In the genomic region with DNA sequence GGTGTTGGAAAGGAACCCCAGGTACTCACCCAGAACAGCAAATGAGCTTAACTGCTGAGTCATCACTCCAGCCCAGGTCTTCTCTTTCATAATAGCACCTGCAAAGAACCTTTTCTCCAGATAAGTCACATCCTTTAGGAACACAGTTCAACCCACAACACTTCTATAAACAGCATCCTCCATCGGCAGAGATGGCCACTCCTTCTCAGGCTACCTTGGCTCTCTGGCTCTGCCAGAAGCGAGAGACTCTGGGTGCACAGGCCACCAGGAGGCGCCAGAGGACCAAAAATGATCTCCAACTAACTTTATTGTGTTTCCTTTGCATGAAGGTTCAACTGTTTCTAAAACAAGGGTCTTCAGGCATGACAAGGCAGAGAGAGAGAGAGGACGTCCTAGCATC, we compare ENCODE assay signal across 8 mouse cellular contexts. TPM values are rescaled to one million over a fixed set of nuclear protein-coding genes. Genes with fewer than 3 reads are reported as not detected.
DNase-seq lines count a peak whose midpoint lies in the region; ATAC-seq lines count a peak whose summit lies in the region.

No protein-coding gene starts in this region.

- no peak overlapping the region for H3K4me2 ChIP-seq in liver, embryonic 13.5 days

- no peaks in the 10 kb centered on the region for H3K27me3 ChIP-seq in liver, embryonic 13.5 days

- DNase-seq in B cell, adult 2 months, result peak; percentile 81 to 83
- peak; percentile 89 to 93 for DNase-seq in cerebellum, postnatal 4 days (ENCODE audit: low spot score in 2 of 2)
- peak; percentile 91 for DNase-seq in gastrocnemius, postnatal 10 days
- DNase-seq in kidney, postnatal 10 days, result peak; percentile 94
- DNase-seq in liver, embryonic 13.5 days, result peak; percentile 58
- peak; percentile 93 for DNase-seq in ovary, postnatal 14 days (ENCODE audit: low spot score)
- peak; percentile 64 to 86 for DNase-seq in thymus, postnatal 10 days (ENCODE audit: low spot score in 2 of 2)

- no peaks in the 10 kb centered on the region for H3K9me3 ChIP-seq in liver, embryonic 13.5 days (replicated peaks)

- H3K4me1 ChIP-seq in liver, embryonic 13.5 days (replicated peaks), result peaks cover 11% of the 10 kb centered on the region; the same call in 1 of the 2 replicates

- peak; percentile 71 for ATAC-seq in activated CD4-positive, CD25-positive, alpha-beta regulatory T cell, adult 4 months
- no peak for ATAC-seq in liver, embryonic 13.5 days (ENCODE audit: low read depth)

- H3K27ac ChIP-seq in liver, embryonic 13.5 days, result no peak overlapping the region

- H3K9ac ChIP-seq in liver, embryonic 13.5 days, result no peak overlapping the region

- WGBS in liver, embryonic 13.5 days (ENCODE audit: insufficient replicate concordance), result 2% methylated on average over 4 of the region's 4 CpGs

- H3K4me3 ChIP-seq in liver, embryonic 13.5 days (replicated peaks), result no peak overlapping the region

- no peaks in the 10 kb centered on the region for H3K36me3 ChIP-seq in liver, embryonic 13.5 days

RNA-seq across cellular contexts. Expression of a gene that starts 15.8 kb away (rescaled TPM):
- 10 to 100 TPM; 14.2 to 20.3 TPM for polyA plus RNA-seq in activated CD4-positive, CD25-positive, alpha-beta regulatory T cell, adult 4 months (2017; shearing (Covaris generic))
- 10 to 100 TPM; 11.7 to 14.1 TPM for total RNA-seq in gastrocnemius, postnatal 10 days (2021)
- polyA plus RNA-seq in liver, embryonic 13.5 days (2015; fragmentation: Nextera tagmentation; extraction: Ambion mirVana), result 30.8 and 31.7 TPM in 2 replicates
